Mouse (Mus musculus) forebrain, embryonic 13.5 days (tissue): ENCODE results near the gene Wasf1. TPM values are rescaled to one million over a fixed set of nuclear protein-coding genes. Genes with fewer than 3 reads are reported as not detected.

ENCODE experiments used
- ATAC-seq: fragments of 200-750 bp; cut with Nextera tagmentation; 2 replicates; pipeline ENCODE4 v1.8.0; 2017
- H3K27ac ChIP-seq: fragments of 300-500 bp; sonication (generic); 2 replicates; pipeline ENCODE4 v1.5.1; 2015; ENCODE audit warnings: inconsistent platforms, mild to moderate bottlenecking, moderate library complexity
- H3K27me3 ChIP-seq: fragments of 300-500 bp; sonication (generic); 2 replicates; pipeline ENCODE4 v1.6.1; 2015; ENCODE audit warnings: mild to moderate bottlenecking, inconsistent platforms
- H3K36me3 ChIP-seq: fragments of 300-500 bp; sonication (generic); 2 replicates; pipeline ENCODE4 v1.6.1; 2015; ENCODE audit warnings: mild to moderate bottlenecking, inconsistent platforms; ENCODE audit not compliant: poor library complexity, severe bottlenecking
- H3K4me1 ChIP-seq: fragments of 300-500 bp; sonication (generic); 2 replicates; pipeline ENCODE4 v1.6.1; 2015; ENCODE audit warnings: inconsistent platforms
- H3K4me2 ChIP-seq: fragments of 300-500 bp; sonication (generic); 2 replicates; pipeline ENCODE4 v1.6.1; 2015; ENCODE audit warnings: inconsistent platforms, mild to moderate bottlenecking, moderate library complexity
- H3K4me3 ChIP-seq: fragments of 300-500 bp; sonication (generic); 2 replicates; pipeline ENCODE4 v1.5.1; 2015; ENCODE audit warnings: mild to moderate bottlenecking, inconsistent platforms
- H3K9ac ChIP-seq: fragments of 300-500 bp; sonication (generic); 2 replicates; pipeline ENCODE4 v1.6.1; 2015; ENCODE audit warnings: mild to moderate bottlenecking, inconsistent platforms
- H3K9me3 ChIP-seq: fragments of 300-500 bp; sonication (generic); replicated peaks from 2 replicates; pipeline ENCODE4 v1.6.1; 2016; ENCODE audit warnings: inconsistent platforms
- WGBS: fragments of 180-500 bp; shearing (Covaris S2); methylation state at CpG from one replicate; pipeline ENCODE4 v1.1.7; 2015; 5-methylcytosine and 5-hydroxymethylcytosine counted together
- polyA plus RNA-seq: library from polyadenylated mRNA; unstranded; fragments of >200 nt; fragmentation: Nextera tagmentation; extraction: Ambion mirVana; gene quantifications from 2 replicates; pipeline ENCODE4 v1.2.1, GENCODE M21; 2015

Wasf1 gene
- polyA plus RNA-seq, 1 experiment from 2014 or later, result 61.5 TPM

- Histone ChIP-seq H3K4me2 (no peak overlapping the region), H3K9me3 (no peaks in the 10 kb centered on the region), H3K4me3 (no peak overlapping the region), H3K36me3 (peaks cover 30% of the 10 kb centered on the region), H3K27me3 (no peaks in the 10 kb centered on the region), H3K9ac (no peak overlapping the region), H3K4me1 (peaks cover 26% of the 10 kb centered on the region), H3K27ac (peak overlapping the region; percentile 21)
- 8% methylated on average over 4 of the region's 4 CpGs for WGBS
- peak; percentile 73; the same call in 1 of the 2 replicates for ATAC-seq
These were observed 59.4 kb downstream of the Wasf1 start for GRCm38 (mm10) chr10:40942688-40943087.

DNA sequence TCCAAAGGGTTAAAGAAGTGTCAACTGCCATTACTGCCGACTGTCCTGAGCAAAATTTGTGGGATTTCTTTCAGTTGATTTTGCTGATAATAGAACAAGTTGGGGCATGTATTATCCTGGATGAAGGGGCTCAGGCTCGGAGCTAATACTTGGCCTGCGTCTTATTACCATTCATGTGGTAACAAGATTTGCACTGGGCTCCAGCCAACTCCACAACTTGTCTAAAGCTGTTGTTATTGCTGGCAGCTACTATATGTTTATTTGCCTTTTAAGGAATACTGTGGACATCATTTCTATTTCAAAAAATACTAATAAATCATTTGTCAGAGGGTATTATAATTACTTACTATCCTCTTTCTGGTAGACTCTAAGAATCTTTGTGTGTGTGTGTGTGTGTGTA, 66.9 kb downstream of the Wasf1 start:
- WGBS, result 44% methylated on average over 3 of the region's 3 CpGs
- H3K4me3 ChIP-seq, result no peak overlapping the region
- H3K9me3 ChIP-seq, result no peaks in the 10 kb centered on the region
- ATAC-seq, result no peak
- H3K4me2 ChIP-seq, result no peak overlapping the region
- H3K9ac ChIP-seq, result no peak overlapping the region
- peaks cover 8% of the 10 kb centered on the region; the same call in 1 of the 2 replicates for H3K4me1 ChIP-seq
- H3K36me3 ChIP-seq, result peaks cover 18% of the 10 kb centered on the region
- no peaks in the 10 kb centered on the region for H3K27me3 ChIP-seq
- H3K27ac ChIP-seq, result no peak overlapping the region

- Histone ChIP-seq H3K27ac (no peak overlapping the region), H3K9me3 (no peaks in the 10 kb centered on the region), H3K9ac (no peak overlapping the region), H3K4me2 (no peak overlapping the region), H3K4me3 (no peak overlapping the region), H3K27me3 (no peaks in the 10 kb centered on the region), H3K36me3 (peaks cover 10% of the 10 kb centered on the region), H3K4me1 (no peaks in the 10 kb centered on the region)
- WGBS, result 94% methylated on average over 5 of the region's 5 CpGs
- ATAC-seq, result no peak
These were observed 72.9 kb downstream of the Wasf1 start for GRCm38 (mm10) chr10:40956206-40956605.

DNA sequence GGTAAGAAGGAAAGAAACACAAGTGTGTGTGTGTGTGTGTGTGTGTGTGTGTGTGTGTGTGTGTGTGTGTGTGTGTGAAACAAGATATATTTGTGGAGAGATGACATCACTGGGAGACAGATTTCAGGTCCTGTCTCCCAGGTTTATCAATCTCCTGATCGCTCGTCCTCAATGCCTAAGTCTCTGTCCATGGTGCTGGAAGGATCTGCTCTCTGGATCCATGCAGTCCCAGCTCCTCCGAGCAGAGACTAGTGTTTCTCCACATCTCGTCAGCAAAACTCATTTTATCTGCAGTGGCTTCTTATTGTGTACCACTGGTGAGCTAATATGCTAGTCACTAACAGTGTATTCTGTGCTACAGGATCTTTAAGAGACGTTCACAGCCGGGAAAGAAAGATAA, 78.1 kb downstream of the Wasf1 start:
- no peak overlapping the region for H3K9ac ChIP-seq
- WGBS, result 55% methylated on average over 6 of the region's 6 CpGs
- no peaks in the 10 kb centered on the region for H3K27me3 ChIP-seq
- H3K36me3 ChIP-seq, result peaks cover 4% of the 10 kb centered on the region; the same call in 1 of the 2 replicates
- no peaks in the 10 kb centered on the region for H3K9me3 ChIP-seq
- H3K4me2 ChIP-seq, result no peak overlapping the region
- ATAC-seq, result no peak
- H3K4me1 ChIP-seq, result peaks cover 5% of the 10 kb centered on the region; the same call in 1 of the 2 replicates
- no peak overlapping the region for H3K27ac ChIP-seq
- H3K4me3 ChIP-seq, result no peak overlapping the region

- H3K27me3 ChIP-seq, result no peaks in the 10 kb centered on the region
- H3K4me1 ChIP-seq, result peaks cover 5% of the 10 kb centered on the region; the same call in 1 of the 2 replicates
- H3K27ac ChIP-seq, result no peak overlapping the region
- ATAC-seq, result no peak
- no peak overlapping the region for H3K9ac ChIP-seq
- H3K9me3 ChIP-seq, result no peaks in the 10 kb centered on the region
- no peak overlapping the region for H3K4me3 ChIP-seq
- no peak overlapping the region for H3K4me2 ChIP-seq
- peaks cover 4% of the 10 kb centered on the region; the same call in 1 of the 2 replicates for H3K36me3 ChIP-seq
- WGBS, result 87% methylated on average over 4 of the region's 4 CpGs
These were observed 78.7 kb downstream of the Wasf1 start for GRCm38 (mm10) chr10:40962008-40962407.

GRCm38 (mm10) chr10:40964546-40964945, 81.3 kb downstream of the Wasf1 start:
- WGBS, result 34% methylated on average over 4 of the region's 4 CpGs
- no peaks in the 10 kb centered on the region for H3K36me3 ChIP-seq
- no peak overlapping the region for H3K4me3 ChIP-seq
- H3K27me3 ChIP-seq, result no peaks in the 10 kb centered on the region
- peaks cover 18% of the 10 kb centered on the region for H3K4me1 ChIP-seq
- no peak overlapping the region for H3K9ac ChIP-seq
- H3K4me2 ChIP-seq, result no peak overlapping the region
- no peak overlapping the region for H3K27ac ChIP-seq
- no peaks in the 10 kb centered on the region for H3K9me3 ChIP-seq
- no peak for ATAC-seq

DNA sequence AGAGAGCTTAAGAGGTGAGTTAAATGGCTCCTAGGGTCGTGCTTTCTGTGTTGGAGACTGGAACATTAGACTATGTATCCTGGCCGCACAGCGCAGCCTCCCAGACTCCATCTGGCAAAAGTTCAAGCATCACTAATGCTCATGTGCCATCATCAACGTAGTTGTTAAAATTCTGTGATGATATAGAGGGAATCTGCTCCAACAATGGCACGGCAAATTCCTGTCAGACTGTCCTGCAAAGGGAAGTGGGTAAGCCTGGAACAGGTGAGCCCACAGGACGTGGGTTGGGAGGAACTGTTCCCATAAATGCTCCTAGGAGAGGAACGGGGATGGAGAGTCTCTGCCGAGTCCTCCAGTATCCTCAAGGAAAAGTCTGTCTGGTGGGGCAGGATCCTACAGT, 85.3 kb downstream of the Wasf1 start:
- 57% methylated on average over 8 of the region's 8 CpGs for WGBS
- no peaks in the 10 kb centered on the region for H3K27me3 ChIP-seq
- H3K9me3 ChIP-seq, result no peaks in the 10 kb centered on the region
- no peak overlapping the region for H3K4me2 ChIP-seq
- H3K9ac ChIP-seq, result no peak overlapping the region
- peaks cover 32% of the 10 kb centered on the region for H3K4me1 ChIP-seq
- H3K36me3 ChIP-seq, result no peaks in the 10 kb centered on the region
- no peak overlapping the region for H3K27ac ChIP-seq
- H3K4me3 ChIP-seq, result no peak overlapping the region
- no peak for ATAC-seq

DNA sequence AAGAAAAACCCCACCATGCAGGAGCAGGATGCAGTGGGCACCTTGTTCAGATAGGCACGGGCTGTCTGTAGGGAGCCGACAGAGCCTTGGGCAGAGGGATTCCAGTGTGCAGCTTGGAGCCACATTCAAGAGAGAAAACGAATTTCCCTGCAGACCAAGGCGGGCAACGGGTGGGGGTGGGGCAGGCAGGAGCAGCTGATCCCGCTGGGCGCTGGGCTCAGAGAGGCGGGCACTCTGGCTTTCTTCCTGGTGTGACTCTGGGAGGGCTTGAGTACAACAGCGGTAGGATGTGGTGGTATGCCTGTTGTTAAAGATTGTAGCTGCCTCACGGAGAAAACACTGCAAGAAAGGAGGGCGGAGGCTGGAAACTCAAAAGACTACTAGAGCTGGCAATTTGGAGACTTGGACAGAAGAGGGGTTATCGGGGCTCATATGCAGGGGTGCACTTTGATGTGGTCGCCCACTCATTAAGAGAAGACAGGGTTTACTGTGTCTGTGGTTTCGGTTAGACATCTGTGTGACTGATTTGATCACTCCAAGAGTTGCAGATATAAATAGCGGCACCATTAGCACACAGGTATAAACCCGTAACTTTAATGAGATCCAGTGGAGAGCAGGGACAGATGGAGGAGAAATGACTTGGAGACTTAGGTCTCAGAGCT, 86.2 kb downstream of the Wasf1 start:
- Histone ChIP-seq H3K36me3 (no peaks in the 10 kb centered on the region), H3K27ac (no peak overlapping the region), H3K9me3 (no peaks in the 10 kb centered on the region), H3K4me1 (peaks cover 28% of the 10 kb centered on the region), H3K9ac (peak overlapping the region; percentile 52), H3K27me3 (no peaks in the 10 kb centered on the region), H3K4me3 (peak overlapping the region; percentile 27), H3K4me2 (peak overlapping the region; percentile 61)
- peak; percentile 77; the same call in 1 of the 2 replicates for ATAC-seq
- 9% methylated on average over 16 of the region's 16 CpGs for WGBS

DNA sequence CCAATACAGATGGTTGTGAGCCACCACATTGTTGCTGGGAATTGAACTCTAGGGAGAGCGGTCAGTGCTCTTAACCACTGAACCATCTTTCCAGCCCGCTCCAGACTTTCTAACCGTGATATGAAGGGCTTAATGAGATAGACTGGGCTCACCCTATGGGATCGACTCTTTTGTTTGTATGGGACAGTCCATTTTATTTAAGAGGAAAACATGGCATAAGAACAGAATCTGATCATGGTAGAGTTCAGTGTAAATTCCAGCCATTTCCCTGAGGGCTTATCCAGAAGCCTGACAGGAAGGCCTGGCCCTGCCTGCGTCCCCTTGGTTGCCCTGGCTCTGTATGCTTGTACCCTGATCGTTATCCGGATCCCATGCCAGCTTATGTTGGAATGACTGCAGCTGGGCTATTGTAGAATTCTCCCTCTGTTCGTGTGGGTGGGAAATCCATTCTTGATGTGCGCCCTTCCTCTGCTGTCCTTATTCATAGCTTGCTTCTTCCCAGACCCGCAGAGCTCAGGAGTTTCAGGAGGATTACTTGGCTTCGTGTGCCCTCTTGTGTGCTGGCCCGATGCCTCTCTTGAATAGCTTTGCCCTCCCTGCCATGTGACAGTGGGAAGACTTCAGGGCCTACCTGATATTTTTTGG, 87.4 kb downstream of the Wasf1 start:
- H3K27ac ChIP-seq, result no peak overlapping the region
- no peaks in the 10 kb centered on the region for H3K36me3 ChIP-seq
- H3K4me3 ChIP-seq, result no peak overlapping the region
- 47% methylated on average over 12 of the region's 12 CpGs for WGBS
- no peak overlapping the region for H3K9ac ChIP-seq
- ATAC-seq, result peak; percentile 68
- no peaks in the 10 kb centered on the region for H3K9me3 ChIP-seq
- H3K4me1 ChIP-seq, result peaks cover 27% of the 10 kb centered on the region
- no peaks in the 10 kb centered on the region for H3K27me3 ChIP-seq
- H3K4me2 ChIP-seq, result no peak overlapping the region

GRCm38 (mm10) chr10:40971256-40971655, 88.0 kb downstream of the Wasf1 start:
- 51% methylated on average over 5 of the region's 5 CpGs for WGBS
- no peaks in the 10 kb centered on the region for H3K36me3 ChIP-seq
- no peak overlapping the region for H3K4me3 ChIP-seq
- ATAC-seq, result no peak; the same call in 1 of the 2 replicates
- no peaks in the 10 kb centered on the region for H3K27me3 ChIP-seq
- no peaks in the 10 kb centered on the region for H3K9me3 ChIP-seq
- H3K27ac ChIP-seq, result no peak overlapping the region
- H3K4me2 ChIP-seq, result no peak overlapping the region
- no peak overlapping the region for H3K9ac ChIP-seq
- peaks cover 27% of the 10 kb centered on the region for H3K4me1 ChIP-seq

GRCm38 (mm10) chr10:40983761-40984160, 100.5 kb downstream of the Wasf1 start:
- ATAC-seq, result no peak
- no peaks in the 10 kb centered on the region for H3K9me3 ChIP-seq
- H3K4me2 ChIP-seq, result no peak overlapping the region
- H3K4me3 ChIP-seq, result no peak overlapping the region
- H3K27ac ChIP-seq, result no peak overlapping the region
- no peak overlapping the region for H3K9ac ChIP-seq
- H3K4me1 ChIP-seq, result no peaks in the 10 kb centered on the region; the same call in 1 of the 2 replicates
- no peaks in the 10 kb centered on the region for H3K27me3 ChIP-seq
- no peaks in the 10 kb centered on the region for H3K36me3 ChIP-seq

GRCm38 (mm10) chr10:40984600-40984999, 101.3 kb downstream of the Wasf1 start:
- Histone ChIP-seq H3K4me3 (no peak overlapping the region), H3K27ac (no peak overlapping the region), H3K9ac (no peak overlapping the region), H3K27me3 (no peaks in the 10 kb centered on the region), H3K4me1 (no peaks in the 10 kb centered on the region; the same call in 1 of the 2 replicates), H3K9me3 (no peaks in the 10 kb centered on the region), H3K4me2 (no peak overlapping the region), H3K36me3 (no peaks in the 10 kb centered on the region)
- ATAC-seq, result no peak
- 88% methylated on average over 3 of the region's 3 CpGs for WGBS
